Comparison of ENCODE assay signal across 8 mouse cellular contexts in genomic region chr11:88555902-88556549, GRCm38 (mm10).
DNase-seq lines count a peak whose midpoint lies in the region; ATAC-seq and TF ChIP-seq lines count a peak whose summit lies in the region.

No protein-coding gene starts in this region.

- no peak overlapping the region for H3K4me3 ChIP-seq in heart, embryonic 14.5 days (ENCODE audit: control insufficient read depth in 1 of 2, insufficient read depth in 1 of 2, low read depth in 1 of 2, low read length in 2 of 2)
- H3K4me3 ChIP-seq in kidney, postnatal 0 days (replicated peaks; ENCODE audit: low read depth, low read length) = no peak overlapping the region
- no peak overlapping the region for H3K4me3 ChIP-seq in midbrain, embryonic 10.5 days

- H3K27me3 ChIP-seq in heart, embryonic 14.5 days (ENCODE audit: control insufficient read depth, insufficient read depth, low read length) = no peaks in the 10 kb centered on the region
- H3K27me3 ChIP-seq in kidney, postnatal 0 days (ENCODE audit: insufficient read depth, low read length) = no peaks in the 10 kb centered on the region
- no peaks in the 10 kb centered on the region for H3K27me3 ChIP-seq in midbrain, embryonic 10.5 days (ENCODE audit: low read depth, poor library complexity, severe bottlenecking)

- peak; percentile 48 for DNase-seq in CD4-positive, CD25-positive, alpha-beta regulatory T cell, adult 2 months (ENCODE audit: low read depth, low spot score)
- peak; percentile 45 for DNase-seq in T-cell, adult 2 months (ENCODE audit: low spot score)
- DNase-seq in kidney, postnatal 0 days (ENCODE audit: low spot score) = peak; percentile 91
- DNase-seq in midbrain, embryonic 10.5 days (ENCODE audit: low spot score) = no peak
- no peak for DNase-seq in cerebellum, postnatal 14 days

- H3K4me2 ChIP-seq in heart, embryonic 14.5 days (ENCODE audit: low read length) = peak overlapping the region; percentile 42
- H3K4me2 ChIP-seq in kidney, postnatal 0 days (ENCODE audit: low read length) = no peak overlapping the region

- peak overlapping the region; percentile 41 for H3K9ac ChIP-seq in heart, embryonic 14.5 days (ENCODE audit: low read length)
- no peak overlapping the region for H3K9ac ChIP-seq in kidney, postnatal 0 days (ENCODE audit: low read depth, low read length)

- no peak for TF ChIP-seq CTCF in kidney, postnatal 0 days (IDR thresholded peaks at IDR 0.05; ENCODE audit: low read depth)

- H3K4me1 ChIP-seq in heart, embryonic 14.5 days (ENCODE audit: control insufficient read depth in 2 of 2, insufficient read depth in 2 of 2, low read length in 2 of 2) = peaks cover 81 to 97% of the 10 kb centered on the region in 2 experiments
- peaks cover 82% of the 10 kb centered on the region for H3K4me1 ChIP-seq in kidney, postnatal 0 days (replicated peaks; ENCODE audit: insufficient read depth, low read length)
- peaks cover 98% of the 10 kb centered on the region for H3K4me1 ChIP-seq in midbrain, embryonic 10.5 days

- no peaks in the 10 kb centered on the region for H3K36me3 ChIP-seq in heart, embryonic 14.5 days (ENCODE audit: control insufficient read depth, insufficient read depth, low read length)
- H3K36me3 ChIP-seq in kidney, postnatal 0 days (ENCODE audit: insufficient read depth, low read length) = no peaks in the 10 kb centered on the region
- H3K36me3 ChIP-seq in midbrain, embryonic 10.5 days = peaks cover 6% of the 10 kb centered on the region

- WGBS in heart, embryonic 14.5 days = 11% methylated on average over 6 of the region's 6 CpGs
- 4% methylated on average over 6 of the region's 6 CpGs for WGBS in kidney, postnatal 0 days
- 60% methylated on average over 6 of the region's 6 CpGs for WGBS in midbrain, embryonic 10.5 days

- H3K9me3 ChIP-seq in heart, embryonic 14.5 days (ENCODE audit: control insufficient read depth, low read length) = no peaks in the 10 kb centered on the region
- H3K9me3 ChIP-seq in kidney, postnatal 0 days (replicated peaks; ENCODE audit: low read length) = no peaks in the 10 kb centered on the region
- no peaks in the 10 kb centered on the region for H3K9me3 ChIP-seq in midbrain, embryonic 10.5 days (replicated peaks)

- peak overlapping the region; percentile 79 to 89 for H3K27ac ChIP-seq in heart, embryonic 14.5 days (replicated peaks in 1 of 2; ENCODE audit: control insufficient read depth in 1 of 2, insufficient read depth in 1 of 2, low read depth in 2 of 2, low read length in 2 of 2)
- H3K27ac ChIP-seq in kidney, postnatal 0 days = peak overlapping the region; percentile 90
- H3K27ac ChIP-seq in midbrain, embryonic 10.5 days (replicated peaks) = peak overlapping the region; percentile 67

- ATAC-seq in heart, embryonic 14.5 days (ENCODE audit: insufficient number of reproducible peaks, insufficient read depth, low FRiP score, low read depth) = no peak
- ATAC-seq in kidney, postnatal 0 days (replicated peaks; ENCODE audit: low FRiP score, low read depth) = 0 out of 2 replicates have a peak, but pooled peaks have one; percentile 52
- ATAC-seq in granulocyte monocyte progenitor cell, adult 5-6 weeks (replicated peaks; ENCODE audit: poor library complexity, severe bottlenecking) = no peak
- no peak for ATAC-seq in megakaryocyte progenitor cell, adult 5-6 weeks (replicated peaks; ENCODE audit: poor library complexity)

Comparison
In these comparisons a context has a peak if more than half of its experiments do, and no peak if none do; other contexts are left out.
1. DNase-seq: peak in CD4-positive, CD25-positive, alpha-beta regulatory T cell, adult 2 months (single experiment), T-cell, adult 2 months (single experiment) and kidney, postnatal 0 days (single experiment); none in midbrain, embryonic 10.5 days (single experiment) and cerebellum, postnatal 14 days (0 of 2).
2. Peak in every context shown above with its lines, with median percentiles within 50 percentile points of each other: H3K27ac ChIP-seq.